Mouse (Mus musculus): ENCODE measurements around the gene Rpl36a.

The Rpl36a gene

GRCm38 (mm10) chrX:134585103-134586002, at the start of gene Rpl36a:
Gene Rpl36a, plus strand, starts transcription at chrX:134585654.
- DNase-seq (ENCODE audit: low read depth, low spot score), result peak; percentile 94

- peak; percentile 69 for DNase-seq (ENCODE audit: low read depth, low spot score)
These were observed 45.7 kb upstream of the Rpl36a start for GRCm38 (mm10) chrX:134539795-134540194.

- peak; percentile 63 for DNase-seq (ENCODE audit: low read depth, low spot score)
These were observed 44.9 kb upstream of the Rpl36a start for GRCm38 (mm10) chrX:134540414-134541135.

- peak; percentile 86 for DNase-seq (ENCODE audit: low read depth, low spot score)
These were observed 44.1 kb upstream of the Rpl36a start, which contains the start of gene Timm8a1 for GRCm38 (mm10) chrX:134541145-134541954. Gene Timm8a1, minus strand, starts transcription at chrX:134541865.

DNA sequence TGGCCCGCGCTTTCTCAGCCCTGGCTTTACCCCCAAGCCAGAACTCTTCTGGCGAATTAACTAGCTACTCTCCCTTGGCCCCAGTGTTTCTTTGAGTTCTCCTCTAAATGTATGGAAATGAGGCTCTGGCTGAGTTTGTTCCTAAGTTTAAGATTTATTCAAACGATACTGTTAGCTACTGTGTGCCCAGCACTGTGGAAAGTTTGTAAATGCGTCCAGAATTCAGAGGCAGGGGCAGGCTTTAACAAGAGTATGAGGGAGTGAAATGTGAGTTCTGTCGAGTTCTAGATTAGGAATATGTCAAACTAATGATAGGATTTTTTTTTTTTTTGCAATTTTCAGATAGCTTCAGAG, 43.5 kb upstream of the Rpl36a start:
- DNase-seq (ENCODE audit: low read depth, low spot score), result no peak

- no peak for DNase-seq (ENCODE audit: low read depth, low spot score)
These were observed 38.1 kb upstream of the Rpl36a start for GRCm38 (mm10) chrX:134547330-134547729.

DNA sequence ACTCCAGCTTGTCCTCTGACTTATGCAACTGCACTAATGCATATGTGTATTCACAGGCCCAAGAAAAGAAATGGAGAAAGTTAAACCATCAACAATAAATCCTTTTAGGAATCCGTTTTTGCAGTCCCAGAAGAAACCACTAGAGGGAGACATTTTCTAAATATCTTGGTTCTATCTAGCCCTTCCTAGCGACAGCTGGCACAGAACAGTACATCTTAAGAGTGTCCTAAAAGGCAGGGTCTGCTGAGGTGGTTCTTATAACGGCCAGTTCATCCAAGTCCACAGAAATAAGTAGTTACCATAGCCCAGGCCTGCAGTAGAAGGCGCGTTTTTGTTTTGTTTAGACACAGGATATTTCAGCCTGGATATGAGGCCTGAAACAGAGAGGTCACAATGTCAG, 34.6 kb upstream of the Rpl36a start:
- DNase-seq (ENCODE audit: low read depth, low spot score), result peak; percentile 49

DNA sequence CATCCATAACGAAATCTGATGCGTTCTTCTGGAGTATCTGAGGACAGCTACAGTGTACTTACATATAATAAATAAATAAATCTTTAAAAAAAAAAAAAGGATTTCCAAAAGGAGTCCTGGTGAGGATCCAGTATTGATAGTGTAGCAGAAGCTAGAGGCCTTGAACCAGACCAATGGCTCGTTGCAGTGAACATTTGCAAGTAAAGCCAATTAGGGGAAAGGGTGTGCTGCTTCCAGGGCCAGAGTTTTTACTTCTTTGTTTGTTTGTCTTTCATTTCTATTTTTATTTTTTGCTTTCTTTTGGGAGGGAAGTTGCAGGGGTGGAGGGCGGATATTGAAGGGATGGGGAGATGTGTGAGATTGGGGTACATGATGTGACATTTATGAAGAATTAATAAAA, 32.1 kb upstream of the Rpl36a start:
- DNase-seq (ENCODE audit: low read depth, low spot score), result no peak

DNA sequence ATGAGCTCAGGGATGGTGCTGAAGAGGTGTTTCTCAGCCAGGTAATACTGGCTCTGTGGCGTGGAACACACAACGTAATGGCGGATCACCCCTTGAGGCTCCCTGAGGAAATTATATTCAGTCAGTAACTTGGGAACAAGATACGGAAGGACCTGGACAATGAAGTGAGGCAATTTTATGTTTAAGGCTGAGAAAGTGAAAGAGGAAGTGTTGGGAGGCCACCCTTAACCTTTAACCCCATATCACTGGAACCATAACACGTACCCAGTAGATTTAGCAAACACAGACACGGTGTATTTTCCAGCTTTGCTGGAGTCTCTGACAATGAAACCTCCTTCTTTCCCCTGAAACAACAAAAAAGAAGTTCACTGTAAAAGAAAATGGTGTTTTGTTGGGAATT, 31.0 kb upstream of the Rpl36a start:
- no peak for DNase-seq (ENCODE audit: low read depth, low spot score)

GRCm38 (mm10) chrX:134564326-134564725, 21.1 kb upstream of the Rpl36a start:
- no peak for DNase-seq (ENCODE audit: low read depth, low spot score)

DNA sequence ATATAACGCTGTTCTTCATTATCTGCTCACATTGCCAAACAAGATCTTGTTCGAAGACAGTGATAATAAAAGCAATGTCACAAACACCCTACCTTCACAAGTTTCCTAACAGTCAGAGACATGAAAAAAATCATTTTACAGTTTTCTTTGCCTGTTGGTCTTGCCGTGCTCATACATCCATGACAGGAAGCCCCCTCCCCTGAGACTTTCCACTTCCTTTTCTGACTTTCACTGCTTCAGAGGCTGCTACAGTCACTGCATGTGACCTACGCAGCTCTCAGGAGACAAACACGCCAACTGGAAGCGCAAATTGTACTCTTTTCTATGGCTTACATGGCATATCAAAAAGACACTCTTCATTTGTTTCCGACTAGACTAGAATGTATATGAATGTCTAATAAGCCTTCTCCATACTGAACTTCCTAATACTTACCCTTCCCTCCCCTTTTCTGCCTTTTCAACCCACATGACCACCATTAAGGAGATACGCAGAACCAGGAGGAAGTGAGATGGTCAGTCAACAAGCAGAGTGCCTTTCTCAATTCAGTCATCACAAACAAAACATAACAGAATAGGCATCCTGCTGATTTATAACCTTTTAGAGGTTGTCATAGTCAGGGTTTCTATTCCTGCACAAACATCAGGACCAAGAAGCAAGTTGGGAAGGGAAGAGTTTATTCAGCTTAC, 18.8 kb upstream of the Rpl36a start:
- peak; percentile 67 for DNase-seq (ENCODE audit: low read depth, low spot score)

DNA sequence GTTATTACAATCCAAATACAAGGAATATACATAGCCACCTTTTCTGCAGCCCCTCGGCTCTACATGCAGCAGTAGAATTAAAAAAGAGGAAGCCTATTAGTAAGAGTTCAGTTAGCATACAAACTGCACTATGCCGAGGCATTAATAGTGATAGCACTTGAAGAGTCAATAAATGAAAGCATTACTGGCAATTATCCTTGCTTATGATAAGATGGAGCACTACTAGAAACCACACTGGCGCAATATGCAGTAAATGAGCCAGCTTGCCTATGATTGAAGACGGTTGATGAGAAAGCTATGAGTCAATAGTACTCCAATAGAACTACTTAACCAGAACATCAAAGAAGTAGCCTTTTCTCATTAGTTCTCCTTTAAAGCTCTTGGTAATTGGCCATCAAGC, 7.6 kb upstream of the Rpl36a start:
- no peak for DNase-seq (ENCODE audit: low read depth, low spot score)

DNA sequence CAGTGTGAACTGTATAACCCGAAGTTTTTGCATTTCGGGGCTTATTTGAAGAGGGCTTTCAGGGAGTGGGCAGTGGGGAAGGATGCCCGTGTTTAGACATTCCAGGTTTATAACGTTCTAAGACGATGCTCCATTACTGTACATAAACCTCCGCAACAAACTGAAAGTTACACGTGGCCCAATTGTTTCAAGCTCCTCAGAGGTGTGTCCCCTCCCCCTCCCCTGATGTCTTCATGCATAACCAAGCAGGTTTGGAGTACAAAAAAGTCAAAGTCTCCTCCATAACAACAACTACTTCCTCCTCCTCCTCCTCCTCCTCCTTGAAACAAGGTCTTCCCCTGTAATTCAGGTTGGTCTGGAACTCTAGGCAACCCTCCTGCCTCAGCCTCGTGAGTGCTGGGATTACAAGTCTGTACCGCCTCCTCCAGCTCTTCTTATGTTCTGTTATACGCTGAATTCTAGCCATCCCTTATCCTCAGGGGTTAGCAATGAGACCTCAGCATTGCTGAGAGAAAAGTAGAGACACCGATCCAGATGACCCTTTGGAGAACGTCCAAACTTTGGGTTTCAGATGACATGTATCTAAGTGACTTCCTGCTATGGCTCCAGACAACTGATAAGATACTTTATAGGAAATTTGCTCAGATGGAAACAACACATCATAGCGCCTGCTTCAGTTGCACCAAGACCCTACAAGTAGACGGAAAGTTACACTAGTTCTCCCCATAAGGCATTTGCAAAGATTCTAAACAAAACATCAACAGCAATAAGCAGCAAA, 4.7 kb upstream of the Rpl36a start:
- DNase-seq (ENCODE audit: low read depth, low spot score), result peak; percentile 80

DNA sequence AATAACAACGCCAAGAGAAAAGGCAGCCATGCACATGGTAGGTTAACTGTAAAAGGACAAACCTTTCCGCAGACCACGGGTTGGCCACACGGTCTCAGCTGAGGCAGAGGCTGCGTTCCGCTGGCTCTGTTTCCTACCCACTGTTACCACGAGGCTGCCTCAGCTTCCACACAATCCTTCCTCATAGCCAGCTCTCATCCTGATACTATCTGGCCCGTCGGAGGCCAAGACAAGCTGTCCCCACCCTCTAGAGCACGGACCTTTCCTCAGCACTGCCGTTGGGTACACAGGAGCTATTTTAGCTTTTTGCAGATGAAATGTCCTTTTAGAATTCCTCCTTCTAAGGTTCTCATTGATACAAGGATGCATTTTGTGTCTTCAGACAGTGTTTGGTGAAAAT, 3.2 kb upstream of the Rpl36a start:
- peak; percentile 35 for DNase-seq (ENCODE audit: low read depth, low spot score)

GRCm38 (mm10) chrX:134582888-134583669, 2.4 kb upstream of the Rpl36a start, which contains the start of gene Btk:
Gene Btk, minus strand, starts transcription at chrX:134583570.
- peak; percentile 66 for DNase-seq (ENCODE audit: low read depth, low spot score)

DNA sequence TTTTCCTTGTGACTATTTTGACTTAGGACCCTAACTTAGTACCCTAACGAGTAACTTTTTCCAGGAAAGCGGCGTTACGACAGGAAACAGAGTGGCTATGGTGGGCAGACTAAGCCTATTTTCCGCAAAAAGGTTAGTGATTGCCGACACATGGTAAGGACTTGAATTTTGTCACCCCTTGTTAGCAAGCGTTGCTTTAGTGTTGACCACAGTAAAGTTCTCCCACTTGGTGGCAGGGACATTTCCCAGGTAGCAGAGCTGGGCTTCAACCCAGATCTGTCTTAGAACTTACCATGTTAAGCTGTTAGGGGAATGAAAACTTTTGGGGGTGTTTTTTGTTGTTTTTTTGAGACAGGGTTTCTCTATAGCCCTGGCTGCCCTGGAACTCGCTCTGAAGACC, 993 bp downstream of the Rpl36a start:
- DNase-seq (ENCODE audit: low read depth, low spot score), result no peak

- no peak for DNase-seq (ENCODE audit: low read depth, low spot score)
These were observed 2.8 kb downstream of the Rpl36a start for GRCm38 (mm10) chrX:134588261-134588660.

GRCm38 (mm10) chrX:134588997-134589396, 3.5 kb downstream of the Rpl36a start:
- DNase-seq (ENCODE audit: low read depth, low spot score), result no peak

DNA sequence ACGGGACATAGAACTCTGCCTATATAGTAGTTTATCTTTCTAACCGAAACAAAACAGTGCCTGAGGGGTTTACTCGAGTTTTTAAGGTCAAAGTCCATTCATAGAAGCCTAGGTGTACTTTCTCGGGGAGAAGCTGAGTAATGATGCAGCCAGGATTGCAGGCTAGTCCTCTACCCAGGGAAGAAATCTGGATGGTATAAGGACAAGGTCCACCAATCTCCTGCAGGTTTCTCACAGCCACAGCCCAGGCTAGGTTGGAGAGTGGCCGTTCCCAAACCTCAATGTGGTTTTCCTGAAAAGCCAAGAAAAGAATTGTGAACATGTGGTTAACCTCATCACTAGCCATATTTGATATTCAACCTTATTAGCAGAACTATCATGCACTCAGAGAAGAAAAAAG, 4.4 kb downstream of the Rpl36a start:
- no peak for DNase-seq (ENCODE audit: low read depth, low spot score)

All from A20 (cell line).